ENCODE assay signal across 14 mouse cellular contexts in genomic region chr2:73510025-73510288, GRCm38 (mm10). TPM values are rescaled to one million over a fixed set of nuclear protein-coding genes. Genes with fewer than 3 reads are reported as not detected.
DNase-seq lines count a peak whose midpoint lies in the region; ATAC-seq and TF ChIP-seq lines count a peak whose summit lies in the region.
"Had no signal": no experiment of that assay in that cellular context is flagged by ENCODE, and none has a peak within 500 bp of the region (broad histone marks: within the 10 kb centered on the region; RNA-seq: fewer than 3 reads in every experiment).

No protein-coding gene starts in this region.

- TF ChIP-seq EP300 in heart, postnatal 0 days (IDR thresholded peaks at IDR 0.05; ENCODE audit: low read depth) = no peak
- TF ChIP-seq EP300 in lung, postnatal 0 days (IDR thresholded peaks at IDR 0.05) = no peak
- TF ChIP-seq EP300 in stomach, postnatal 0 days (optimal IDR thresholded peaks at IDR 0.05) = no peak

- peak; percentile 63 for DNase-seq in adrenal gland, adult 2 months
- DNase-seq in adrenal gland, adult 8-10 months = no peak
- no peak for DNase-seq in heart, postnatal 0 days (ENCODE audit: low spot score)
- DNase-seq in heart, adult 9 months (ENCODE audit: low spot score in 2 of 2) = no peak
- no peak for DNase-seq in lung, postnatal 0 days (ENCODE audit: low spot score)
- no peak for DNase-seq in lung, postnatal 14 days
- DNase-seq in stomach, postnatal 0 days (ENCODE audit: low spot score) = no peak
- DNase-seq in spleen, postnatal 4 days (ENCODE audit: low spot score in 2 of 2) = no peak
- DNase-seq: cerebellum, postnatal 10 days; layer of hippocampus, postnatal 36 days; thymus, adult 18-20 months had no signal

- H3K4me3 ChIP-seq in heart, postnatal 0 days (ENCODE audit: low read depth, low read length) = no peak overlapping the region
- H3K4me3 ChIP-seq in lung, postnatal 0 days (ENCODE audit: low read depth, low read length) = no peak overlapping the region
- H3K4me3 ChIP-seq in stomach, postnatal 0 days (ENCODE audit: low read depth, low read length) = no peak overlapping the region
- H3K4me3 ChIP-seq: liver, embryonic 15.5 days; midbrain, embryonic 12.5 days had no signal

- no peak overlapping the region for H3K9ac ChIP-seq in heart, postnatal 0 days (replicated peaks; ENCODE audit: low read depth, low read length)
- H3K9ac ChIP-seq in lung, postnatal 0 days (replicated peaks; ENCODE audit: low read depth) = no peak overlapping the region
- no peak overlapping the region for H3K9ac ChIP-seq in stomach, postnatal 0 days (ENCODE audit: low read length)
- H3K9ac ChIP-seq: hindbrain, embryonic 14.5 days; liver, embryonic 15.5 days; midbrain, embryonic 12.5 days had no signal

- no peak for ATAC-seq in heart, postnatal 0 days (ENCODE audit: insufficient read depth, low read depth)
- no peak for ATAC-seq in lung, postnatal 0 days
- ATAC-seq in stomach, postnatal 0 days (ENCODE audit: low FRiP score, low TSS enrichment) = no peak

- H3K4me2 ChIP-seq in heart, postnatal 0 days (ENCODE audit: low read depth, low read length) = no peak overlapping the region
- H3K4me2 ChIP-seq in lung, postnatal 0 days (replicated peaks; ENCODE audit: low read depth, low read length) = no peak overlapping the region
- no peak overlapping the region for H3K4me2 ChIP-seq in stomach, postnatal 0 days (replicated peaks; ENCODE audit: low read depth)
- H3K4me2 ChIP-seq: hindbrain, embryonic 14.5 days; liver, embryonic 15.5 days; midbrain, embryonic 12.5 days had no signal

- H3K27me3 ChIP-seq in heart, postnatal 0 days (ENCODE audit: control insufficient read depth, insufficient read depth, low read length) = no peaks in the 10 kb centered on the region
- no peaks in the 10 kb centered on the region for H3K27me3 ChIP-seq in lung, postnatal 0 days (replicated peaks; ENCODE audit: insufficient read depth, low read length)
- H3K27me3 ChIP-seq in stomach, postnatal 0 days (ENCODE audit: control insufficient read depth, insufficient read depth, low read length) = no peaks in the 10 kb centered on the region
- H3K27me3 ChIP-seq: liver, embryonic 15.5 days; midbrain, embryonic 12.5 days had no signal

- WGBS in heart, postnatal 0 days = 49% methylated on average over 3 of the region's 3 CpGs
- WGBS in lung, postnatal 0 days = 52% methylated on average over 3 of the region's 3 CpGs
- 78% methylated on average over 3 of the region's 3 CpGs for WGBS in stomach, postnatal 0 days

- no peak for TF ChIP-seq CTCF in heart, postnatal 0 days (IDR thresholded peaks at IDR 0.05; ENCODE audit: low read depth)
- no peak for TF ChIP-seq CTCF in lung, postnatal 0 days (IDR thresholded peaks at IDR 0.05)
- TF ChIP-seq CTCF in stomach, postnatal 0 days (IDR thresholded peaks at IDR 0.05; ENCODE audit: low read depth) = no peak

- no peaks in the 10 kb centered on the region for H3K36me3 ChIP-seq in heart, postnatal 0 days (replicated peaks; ENCODE audit: control insufficient read depth, insufficient read depth, low read length)
- H3K36me3 ChIP-seq in lung, postnatal 0 days (ENCODE audit: insufficient read depth, low read length) = no peaks in the 10 kb centered on the region
- no peaks in the 10 kb centered on the region for H3K36me3 ChIP-seq in stomach, postnatal 0 days (ENCODE audit: control insufficient read depth, insufficient read depth, low read length)
- H3K36me3 ChIP-seq: liver, embryonic 15.5 days; midbrain, embryonic 12.5 days had no signal

- H3K27ac ChIP-seq in heart, postnatal 0 days (ENCODE audit: low read depth) = peak overlapping the region; percentile 79
- H3K27ac ChIP-seq in lung, postnatal 0 days (ENCODE audit: low read length) = peak overlapping the region; percentile 85
- peak overlapping the region; percentile 76; the same call in 1 of the 2 replicates for H3K27ac ChIP-seq in stomach, postnatal 0 days (replicated peaks)
- H3K27ac ChIP-seq: hindbrain, embryonic 14.5 days; midbrain, embryonic 12.5 days had no signal

- no peaks in the 10 kb centered on the region for H3K9me3 ChIP-seq in heart, postnatal 0 days (replicated peaks; ENCODE audit: control insufficient read depth, low read length)
- H3K9me3 ChIP-seq in lung, postnatal 0 days (ENCODE audit: low read length) = no peaks in the 10 kb centered on the region
- H3K9me3 ChIP-seq in stomach, postnatal 0 days (ENCODE audit: control insufficient read depth, low read length) = no peaks in the 10 kb centered on the region
- H3K9me3 ChIP-seq: liver, embryonic 15.5 days; midbrain, embryonic 12.5 days had no signal

- H3K4me1 ChIP-seq in heart, postnatal 0 days (ENCODE audit: control insufficient read depth, insufficient read depth) = peaks cover 13% of the 10 kb centered on the region; the same call in 1 of the 2 replicates
- H3K4me1 ChIP-seq in lung, postnatal 0 days (ENCODE audit: insufficient read depth, low read depth, low read length) = peaks cover 17% of the 10 kb centered on the region
- H3K4me1 ChIP-seq in stomach, postnatal 0 days (replicated peaks; ENCODE audit: control insufficient read depth, insufficient read depth) = no peaks in the 10 kb centered on the region
- H3K4me1 ChIP-seq: midbrain, embryonic 12.5 days had no signal

RNA-seq across cellular contexts. Expression of gene Wipf1, which starts 19.6 kb away (rescaled TPM):
- total RNA-seq in adrenal gland, adult 2 months (2021) = 10 to 100 TPM; 13.4 to 19.7 TPM
- polyA plus RNA-seq in adrenal gland, adult 2 months (2012; rRNA removed) = 16.8 and 17.4 TPM in 2 replicates
- total RNA-seq in adrenal gland, adult 8-10 months (2022) = 10 to 100 TPM; 14.3 to 30.5 (median 19.8) TPM
- total RNA-seq in heart, postnatal 0 days (2014; rRNA removed; ENCODE audit: low replicate concordance) = 1.7 and 20.3 TPM in 2 replicates
- polyA plus RNA-seq in heart, postnatal 0 days (2015; fragmentation: Nextera tagmentation; extraction: Ambion mirVana) = 2.9 and 3.1 TPM in 2 replicates
- 9.5 and 9.6 TPM in 2 replicates for polyA plus RNA-seq in lung, postnatal 0 days (2015; fragmentation: Nextera tagmentation; extraction: Ambion mirVana)
- polyA plus RNA-seq in stomach, postnatal 0 days (2015; fragmentation: Nextera tagmentation; extraction: Ambion mirVana) = 3.1 and 3.3 TPM in 2 replicates
